Mouse (Mus musculus): ENCODE results near the gene Sobp.
A peak's percentile ranks its signal among the peaks of the same experiment; 100 is the strongest.

The Sobp gene

DNA sequence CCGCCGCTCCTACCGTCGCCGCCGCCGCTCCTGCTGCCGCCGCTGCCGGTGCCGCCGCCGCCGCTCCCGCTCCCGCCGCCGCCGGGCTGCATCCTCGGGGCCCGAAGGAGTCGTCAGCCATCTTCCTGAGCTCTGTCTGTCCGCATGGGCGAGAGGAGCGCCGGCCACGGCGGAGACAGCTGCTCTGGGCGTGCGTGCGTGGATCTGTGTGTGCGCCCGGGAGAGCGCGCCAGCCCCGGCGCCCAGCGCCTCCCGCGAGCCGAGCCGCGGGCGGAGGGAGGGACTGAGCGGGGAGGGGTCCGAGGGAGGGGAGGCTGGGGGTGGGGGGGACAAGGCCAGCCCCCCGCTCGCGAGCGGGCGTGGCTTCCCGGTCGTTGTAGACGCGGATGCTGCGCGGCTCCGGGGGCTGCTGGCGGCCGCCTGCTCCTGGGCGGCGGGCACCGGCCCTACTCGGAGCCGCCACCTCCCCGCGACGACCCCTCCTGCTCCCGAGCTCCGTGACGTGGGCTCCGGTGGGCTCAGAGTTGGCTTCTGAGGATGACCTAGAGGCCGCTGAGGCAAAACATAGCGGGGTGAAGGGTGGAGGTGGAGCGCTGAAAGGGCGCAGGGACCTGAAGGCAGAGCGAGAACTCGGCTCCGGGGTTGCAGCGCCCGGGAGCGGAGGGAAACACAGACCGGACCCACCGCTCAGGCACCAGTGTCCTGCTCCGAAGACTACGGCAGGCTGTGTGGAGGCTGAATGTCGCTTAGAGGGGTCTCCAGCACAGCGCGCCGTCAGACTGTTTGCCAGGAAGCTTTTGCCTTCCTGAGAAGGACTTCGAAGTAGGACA is at the start of gene Sobp, which contains the start of gene 9030612E09Rik:
TSS of gene Sobp (minus strand) at position 205 of the 830 bp plus-strand sequence.
TSS of gene 9030612E09Rik (plus strand) at position 379 of the 830 bp plus-strand sequence.
- no peak for DNase-seq (ENCODE audit: low spot score)

DNA sequence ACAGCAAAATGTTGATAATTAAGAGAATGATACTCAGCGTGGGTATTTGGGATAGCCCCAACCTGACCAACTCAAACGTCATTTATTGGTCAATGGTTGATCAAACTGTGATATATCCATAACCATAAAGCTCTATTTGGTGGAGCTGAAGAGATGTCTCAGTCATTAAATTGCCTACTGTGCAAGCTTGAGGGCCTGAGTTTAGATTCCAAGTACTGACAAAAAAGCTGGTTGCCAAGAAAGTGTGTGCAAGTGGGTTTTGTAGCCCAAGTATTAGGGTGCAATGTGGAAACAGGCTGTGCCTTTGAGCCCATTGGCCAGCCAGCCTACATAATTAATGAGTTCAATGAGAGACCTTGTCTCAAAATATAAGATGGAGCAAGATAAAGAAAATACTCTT is 49.1 kb upstream of the Sobp start:
- no peak for DNase-seq (ENCODE audit: low spot score)

DNA sequence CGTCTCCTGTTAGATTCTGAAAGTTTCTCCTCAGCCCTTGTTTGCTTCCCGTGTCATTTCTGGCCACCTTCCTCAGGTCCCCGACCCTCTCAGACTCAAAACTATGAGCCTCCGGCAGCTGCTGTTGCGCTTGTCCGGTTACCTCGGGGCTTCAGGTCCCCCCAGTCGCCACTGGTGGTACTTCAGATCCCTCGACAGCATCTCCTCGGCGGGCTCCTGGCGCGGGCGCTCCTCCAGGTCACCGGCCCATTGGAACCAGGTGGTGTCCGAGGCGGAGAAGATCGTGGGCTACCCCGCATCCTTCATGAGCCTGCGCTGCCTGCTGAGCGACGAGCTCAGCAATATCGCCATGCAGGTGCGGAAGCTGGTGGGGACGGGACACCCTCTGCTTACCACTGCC is 47.3 kb upstream of the Sobp start:
- no peak for DNase-seq (ENCODE audit: low spot score)

DNA sequence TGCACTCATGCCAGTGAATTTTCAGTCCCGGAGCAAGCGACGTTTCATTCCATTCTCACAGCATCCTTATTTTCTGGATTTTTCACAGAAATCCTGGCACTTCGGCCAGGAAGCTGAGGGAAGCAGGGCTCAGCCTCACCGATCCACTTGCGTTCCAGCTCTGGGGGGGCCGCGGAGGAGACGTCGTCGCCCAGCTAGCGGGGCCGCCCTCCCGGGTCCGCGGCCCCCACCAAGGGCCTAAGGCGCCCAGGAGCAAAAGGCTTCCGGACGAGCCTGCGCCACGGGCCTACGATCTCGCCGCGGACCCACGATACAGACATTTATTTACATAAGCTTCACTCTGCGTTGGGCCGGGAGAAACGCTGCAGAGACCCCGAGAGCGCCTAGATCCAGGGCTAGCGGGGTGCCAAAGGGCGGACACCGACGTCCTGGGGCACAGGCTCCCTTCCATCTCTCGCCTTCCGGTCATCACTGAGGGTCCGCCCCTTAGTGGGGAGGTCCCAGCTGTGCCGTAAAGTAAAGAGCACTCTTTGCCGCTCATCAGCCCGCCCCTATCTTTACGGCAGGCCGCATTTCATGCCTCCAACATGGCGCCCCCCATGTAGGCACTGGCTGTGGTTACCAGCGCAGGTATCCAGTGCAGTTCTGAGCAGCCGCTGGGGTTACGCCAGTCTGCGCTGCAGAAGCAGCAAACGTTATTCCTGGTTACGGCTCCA is 46.7 kb upstream of the Sobp start, which contains the start of gene Pdss2:
TSS of gene Pdss2 (plus strand) at position 577 of the 716 bp plus-strand sequence.
- DNase-seq (ENCODE audit: low spot score): peak; percentile 94

DNA sequence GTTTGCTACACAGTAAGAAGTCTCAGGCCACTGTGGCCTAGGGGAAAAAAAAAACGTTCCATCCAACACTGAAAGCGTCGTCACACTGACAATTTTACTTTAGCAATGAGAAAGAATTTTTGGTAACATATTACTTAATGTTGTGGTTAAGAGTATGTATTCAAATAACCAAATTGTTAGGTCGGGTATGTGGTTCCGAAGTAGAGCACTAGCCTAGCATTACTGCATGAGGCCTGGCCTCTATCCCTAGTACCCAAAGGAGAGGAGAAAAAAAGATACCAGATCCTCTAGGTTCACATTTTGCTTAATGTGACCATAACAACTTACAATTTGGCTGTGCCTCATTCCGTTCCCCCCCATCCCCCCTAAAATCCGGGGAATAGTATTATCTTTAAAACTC is 46.1 kb upstream of the Sobp start:
- no peak for DNase-seq (ENCODE audit: low spot score)

DNA sequence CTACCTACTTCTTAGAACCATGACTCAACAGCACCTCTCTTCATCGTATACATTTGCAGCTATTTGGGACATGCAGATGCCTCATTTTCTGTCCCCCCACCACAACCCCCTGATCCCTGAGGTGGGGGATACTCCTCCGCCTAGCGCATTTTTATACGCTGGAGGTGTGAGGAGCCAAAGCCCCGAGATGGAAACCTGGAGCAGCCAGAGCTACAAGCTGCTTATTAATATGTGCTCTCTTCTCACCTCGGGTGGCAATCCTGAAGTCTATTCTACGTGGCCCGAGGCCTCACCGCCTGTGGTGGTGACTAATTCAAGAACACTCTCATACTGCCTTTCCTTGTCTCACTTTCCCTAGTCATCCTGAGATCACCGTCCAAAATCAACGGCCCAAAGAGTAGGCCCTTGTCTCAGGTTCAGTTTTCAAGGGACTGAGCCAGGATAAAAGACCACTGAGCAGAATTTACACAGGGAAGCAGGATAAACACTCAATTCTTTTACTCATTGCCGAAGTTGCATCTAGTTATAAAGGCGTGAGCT is 43.1 kb upstream of the Sobp start:
- no peak for DNase-seq (ENCODE audit: low spot score)

DNA sequence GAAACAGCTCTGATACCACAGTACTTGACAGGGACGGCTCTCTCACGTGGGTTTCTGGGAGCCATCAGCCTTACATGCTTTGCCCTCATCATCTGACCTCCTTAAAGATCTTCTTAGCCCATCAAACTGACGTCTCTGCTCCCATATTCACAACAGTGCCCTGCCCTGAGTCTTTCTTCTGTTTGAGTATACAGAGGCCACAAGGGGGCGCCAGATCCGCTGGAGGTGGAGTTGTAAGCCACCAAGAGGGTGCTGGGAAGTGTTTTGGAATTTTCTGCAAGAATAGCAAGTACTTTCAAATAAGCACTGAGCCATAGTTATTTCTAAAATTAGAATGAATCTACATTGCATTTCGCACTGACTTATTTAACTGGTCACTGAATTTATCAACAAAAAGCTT is 37.5 kb upstream of the Sobp start:
- peak; percentile 46 for DNase-seq (ENCODE audit: low spot score)

DNA sequence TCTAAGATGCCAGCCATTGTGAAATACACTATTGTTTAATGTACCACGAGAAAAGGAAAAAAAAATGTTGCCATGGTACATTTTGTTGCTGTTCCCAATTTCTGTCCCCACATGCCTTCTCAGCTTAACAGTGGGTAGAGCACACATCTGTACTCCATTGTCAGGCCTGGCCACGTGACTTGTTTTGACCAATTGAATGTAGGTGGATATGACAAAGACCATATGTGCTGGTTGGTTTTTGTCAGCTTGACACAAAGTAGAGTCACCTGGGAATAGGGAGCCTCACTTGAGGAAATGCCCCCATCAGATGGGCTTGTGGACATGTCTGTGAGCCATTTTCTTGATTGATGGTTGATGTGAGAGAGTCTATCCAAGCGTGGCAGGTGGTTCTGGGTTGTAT is 29.5 kb upstream of the Sobp start:
- no peak for DNase-seq (ENCODE audit: low spot score)

DNA sequence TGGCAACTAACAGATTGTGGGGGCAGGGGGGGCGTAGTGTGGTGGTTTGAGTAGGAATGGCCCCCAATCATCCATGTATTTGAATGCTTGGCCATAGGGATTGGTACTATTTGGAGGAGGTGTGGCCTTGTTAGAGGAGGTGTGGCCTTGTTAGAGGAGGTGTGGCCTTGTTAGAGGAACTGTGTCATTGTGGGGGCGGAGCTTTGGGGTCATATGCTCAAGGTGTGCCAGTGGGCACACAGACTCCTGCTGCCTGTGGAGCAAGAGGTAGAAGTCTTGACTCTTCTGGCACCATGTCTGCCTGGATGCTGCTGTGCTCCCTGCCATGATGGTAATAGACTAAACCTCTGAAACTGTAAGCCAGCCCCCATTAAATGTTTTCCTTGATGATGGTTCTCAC is 25.9 kb upstream of the Sobp start:
- no peak for DNase-seq (ENCODE audit: low spot score)

DNA sequence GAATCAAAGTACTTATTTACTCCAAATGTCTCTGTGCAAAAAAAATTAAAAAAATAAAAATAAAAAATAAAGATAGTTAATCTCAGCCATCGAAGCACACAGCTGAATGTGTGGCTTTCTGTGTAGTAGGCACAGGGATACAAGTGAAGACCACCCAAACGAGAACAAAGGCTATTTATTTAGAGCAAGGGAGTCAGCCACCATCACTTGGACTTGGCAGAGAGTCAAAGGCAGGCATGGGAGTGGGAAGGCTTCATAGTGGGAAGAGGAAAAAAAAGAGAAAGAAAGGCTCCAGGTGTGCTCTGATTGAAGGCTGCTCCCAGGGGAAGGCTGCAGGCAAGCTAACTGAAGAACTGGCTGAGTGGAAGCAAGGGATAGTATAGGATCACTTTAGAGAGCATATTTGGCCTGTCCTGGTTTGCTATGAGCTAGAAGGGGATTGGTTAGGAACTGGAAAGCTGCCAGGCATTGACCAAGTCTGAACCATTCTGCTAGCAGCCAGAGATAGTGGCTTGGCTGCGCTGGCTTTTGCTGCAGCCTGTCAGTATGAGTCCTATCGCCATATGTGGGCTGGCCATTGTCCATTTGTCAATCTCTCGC is 6.1 kb upstream of the Sobp start:
- DNase-seq (ENCODE audit: low spot score): no peak

DNA sequence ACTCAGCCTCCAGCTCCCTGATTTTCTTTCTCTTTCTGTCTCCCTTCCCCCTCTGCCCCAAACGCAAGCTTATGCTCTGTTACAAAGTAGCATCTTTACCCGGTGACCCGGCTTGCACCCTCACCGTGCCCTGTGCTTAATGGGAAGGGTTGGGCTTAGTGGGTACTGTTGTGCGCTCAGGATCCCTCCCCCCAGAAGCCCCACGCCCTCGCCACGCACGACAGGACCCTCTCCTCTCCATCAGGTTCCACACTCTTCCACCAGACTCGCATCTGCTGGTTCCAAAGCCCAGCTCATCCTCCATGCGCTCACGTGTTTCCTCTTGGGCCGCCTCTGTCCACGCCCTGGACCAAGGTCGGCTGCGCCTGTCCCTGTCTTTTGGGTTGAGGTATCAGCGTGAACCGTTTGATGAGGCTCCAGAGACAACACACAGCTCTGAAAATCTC is 849 bp upstream of the Sobp start:
- DNase-seq (ENCODE audit: low spot score): no peak

DNA sequence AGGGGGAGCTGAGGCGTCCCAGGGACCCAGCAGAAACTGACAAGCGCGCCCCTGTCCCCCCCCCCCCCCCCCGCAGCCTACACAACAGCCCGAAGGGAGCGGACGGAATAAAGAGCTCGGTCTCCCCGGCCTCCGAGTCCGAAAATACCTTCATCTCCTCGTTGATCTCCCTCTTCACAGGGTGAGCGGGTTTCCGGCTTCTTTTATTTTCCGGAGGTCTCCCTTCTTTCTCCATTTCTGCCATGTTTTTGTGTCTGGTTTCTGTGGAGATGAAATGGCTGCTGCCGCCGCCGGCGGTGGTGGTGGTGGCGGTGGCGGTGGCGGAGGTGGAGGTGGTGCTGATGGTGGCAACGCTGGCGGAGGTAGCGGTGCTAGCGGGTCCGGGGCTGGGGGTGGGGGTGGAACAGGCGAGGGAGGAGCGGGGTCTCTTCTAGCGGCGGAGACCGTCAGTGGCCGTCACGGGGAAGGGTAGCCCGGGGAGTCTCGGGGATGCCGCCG is 453 bp downstream of the Sobp start:
- DNase-seq (ENCODE audit: low spot score): no peak

DNA sequence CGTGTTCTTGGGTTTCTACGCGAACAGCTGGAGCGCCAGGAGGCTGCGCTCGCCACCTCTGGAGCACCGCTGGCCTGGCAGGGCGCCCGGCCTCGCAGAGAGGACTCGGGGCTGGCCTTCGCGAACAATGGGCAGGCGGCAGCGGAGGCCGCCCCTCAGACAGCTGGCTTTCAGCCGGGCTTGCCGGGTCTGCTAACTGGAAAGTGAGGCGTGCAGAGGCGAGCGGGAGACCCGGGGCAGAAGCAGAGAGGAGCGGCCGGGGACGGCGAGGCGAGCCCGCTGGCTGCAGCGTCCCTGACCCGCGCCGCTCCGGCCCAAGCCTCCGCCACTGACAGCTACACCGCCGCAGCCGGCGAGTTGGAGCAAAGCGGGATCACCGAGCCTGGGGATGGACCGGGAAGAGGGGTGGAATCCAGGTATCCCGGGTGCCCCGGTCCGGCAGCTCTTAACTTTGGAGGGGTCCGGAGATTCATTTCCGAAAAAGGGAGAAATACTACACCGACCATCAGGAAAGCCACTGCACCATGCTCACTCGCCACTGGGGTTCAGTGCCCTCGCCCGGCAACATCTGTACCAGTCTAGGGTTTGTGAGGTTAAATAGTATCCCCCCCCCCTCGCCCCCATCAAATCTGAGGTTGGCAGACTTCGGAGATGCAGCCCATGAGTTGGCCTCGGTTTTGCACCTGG is 1.0 kb downstream of the Sobp start:
- DNase-seq (ENCODE audit: low spot score): no peak

DNA sequence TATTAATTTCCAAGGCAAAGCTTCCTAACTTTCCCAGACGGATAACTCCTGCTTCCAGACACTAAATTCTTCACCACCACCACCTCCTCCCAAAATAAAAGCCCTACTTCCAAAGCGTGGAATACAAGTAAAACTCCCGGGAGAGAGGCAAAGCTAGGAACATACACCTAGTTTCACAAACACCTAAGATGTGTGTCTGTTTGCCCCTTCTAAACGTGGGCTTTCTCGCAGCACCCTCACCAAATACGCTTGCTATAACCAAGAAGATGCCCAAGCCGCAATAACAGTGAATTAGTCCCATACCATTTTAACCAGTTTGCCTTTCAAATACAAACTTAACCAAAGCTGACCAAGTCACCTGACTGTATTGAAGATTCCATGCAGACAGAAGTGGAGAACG is 1.8 kb downstream of the Sobp start:
- DNase-seq (ENCODE audit: low spot score): no peak

DNA sequence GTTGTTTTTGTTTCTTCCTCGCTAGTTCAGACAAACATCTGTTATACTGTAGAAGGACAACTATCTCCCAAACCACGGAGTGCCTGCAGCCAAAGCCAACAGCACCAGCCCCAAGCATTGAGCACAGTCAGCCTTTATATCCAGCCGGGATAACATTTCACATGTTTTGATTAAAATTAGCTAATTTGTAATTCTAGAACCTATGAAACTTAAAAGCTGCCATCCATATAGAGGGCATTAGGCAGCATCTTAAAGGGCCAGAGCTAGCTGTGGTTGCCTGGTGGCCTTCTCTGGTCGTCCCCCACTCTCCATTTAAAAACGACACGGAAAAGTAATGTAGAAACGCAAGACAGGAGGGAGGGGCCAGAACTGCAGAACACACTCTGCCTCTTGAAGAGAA is 2.3 kb downstream of the Sobp start:
- DNase-seq (ENCODE audit: low spot score): no peak

DNA sequence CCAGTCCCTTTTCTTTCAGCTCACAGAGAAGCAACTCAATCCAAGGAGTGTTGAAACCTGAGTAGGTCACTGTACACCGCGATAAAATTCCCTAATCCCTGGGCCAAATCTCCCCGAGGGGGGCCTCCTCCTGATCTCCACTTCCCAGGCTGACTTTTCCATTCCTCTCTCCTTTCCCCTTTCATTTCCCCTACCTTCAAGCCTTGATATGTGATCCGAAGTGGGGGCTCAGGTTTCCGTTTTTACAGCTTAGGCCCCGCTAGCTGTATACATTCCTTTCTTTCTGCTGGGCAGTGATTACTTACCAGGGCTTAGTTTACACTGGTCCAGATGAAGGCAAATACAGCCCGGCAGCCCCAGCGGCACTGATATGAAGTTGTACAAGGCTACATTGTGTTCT is 3.2 kb downstream of the Sobp start:
- DNase-seq (ENCODE audit: low spot score): no peak

DNA sequence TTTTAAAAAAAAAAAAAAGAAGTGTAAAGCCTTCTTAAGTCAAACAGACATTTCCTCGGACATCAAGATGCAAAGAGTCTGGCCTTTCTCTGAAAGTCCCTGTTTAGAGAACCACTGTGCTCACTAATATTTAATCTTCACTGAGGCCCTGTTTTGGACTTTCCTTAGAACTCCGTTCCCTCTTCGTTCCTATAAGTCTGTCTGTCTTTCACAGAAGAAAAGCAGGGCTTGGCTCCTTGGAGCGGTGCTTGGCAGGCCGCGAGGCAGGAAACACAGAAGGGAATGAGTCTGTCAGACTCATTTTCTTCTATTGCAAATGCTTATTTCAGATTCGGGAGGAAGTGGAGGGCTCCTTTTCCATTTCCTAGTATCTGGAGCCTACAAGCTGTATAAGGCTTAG is 5.5 kb downstream of the Sobp start:
- DNase-seq (ENCODE audit: low spot score): no peak

DNA sequence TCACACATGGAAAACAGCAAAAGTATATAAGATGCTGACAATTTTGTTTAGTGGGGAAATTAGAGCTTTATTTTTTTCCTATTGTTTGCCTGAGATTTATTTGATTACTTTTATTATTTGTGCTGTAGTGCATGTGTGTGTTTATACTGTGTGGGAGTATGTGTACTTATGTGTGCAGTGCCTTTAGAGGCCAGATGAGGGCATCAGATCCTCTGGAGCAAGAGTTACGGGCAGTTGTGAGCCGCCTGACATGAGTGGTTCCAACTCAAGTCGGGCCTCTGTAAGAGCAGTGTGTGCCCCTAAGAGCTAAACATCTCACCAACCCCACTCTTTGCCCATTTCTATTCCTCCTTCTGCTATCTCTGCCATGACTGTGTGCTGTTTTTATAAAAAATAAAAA is 7.5 kb downstream of the Sobp start:
- DNase-seq (ENCODE audit: low spot score): no peak

DNA sequence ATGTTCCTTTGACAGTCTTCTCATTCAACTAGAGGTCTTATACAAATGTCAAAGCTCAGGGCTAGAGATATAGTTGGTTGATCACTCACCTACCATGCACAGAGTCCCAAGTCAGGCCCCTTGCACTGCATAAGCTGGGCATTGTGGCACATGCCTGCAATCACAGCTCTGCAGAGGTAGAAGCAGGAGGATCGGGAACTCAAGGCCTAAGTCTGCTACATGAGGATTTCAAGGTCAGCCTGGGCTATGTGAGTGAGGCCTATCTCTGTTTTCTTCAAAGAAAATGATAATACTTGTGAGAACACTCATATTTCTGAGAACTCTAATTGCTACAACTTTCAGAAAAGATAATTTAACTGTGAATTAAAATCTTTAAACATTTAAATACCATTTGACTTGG is 8.2 kb downstream of the Sobp start:
- no peak for DNase-seq (ENCODE audit: low spot score)

DNA sequence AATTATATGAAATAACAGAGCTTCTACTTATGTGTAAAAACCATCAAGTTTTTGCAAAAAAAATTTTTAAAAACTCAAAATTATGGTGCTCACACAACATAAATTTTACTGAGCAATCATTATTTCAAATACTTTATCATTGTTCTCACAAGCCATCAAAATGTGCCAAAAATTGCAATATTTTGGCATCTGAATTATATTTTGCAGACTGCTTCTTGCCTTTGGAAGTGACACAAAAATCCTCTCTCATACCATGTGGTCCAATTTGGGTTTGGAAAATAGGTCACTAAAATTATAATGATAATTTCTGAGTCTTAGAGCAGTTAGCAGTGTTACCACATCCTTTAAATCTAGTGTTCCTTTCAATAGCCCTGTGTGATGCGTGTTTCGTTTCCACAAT is 9.9 kb downstream of the Sobp start:
- DNase-seq (ENCODE audit: low spot score): no peak

DNA sequence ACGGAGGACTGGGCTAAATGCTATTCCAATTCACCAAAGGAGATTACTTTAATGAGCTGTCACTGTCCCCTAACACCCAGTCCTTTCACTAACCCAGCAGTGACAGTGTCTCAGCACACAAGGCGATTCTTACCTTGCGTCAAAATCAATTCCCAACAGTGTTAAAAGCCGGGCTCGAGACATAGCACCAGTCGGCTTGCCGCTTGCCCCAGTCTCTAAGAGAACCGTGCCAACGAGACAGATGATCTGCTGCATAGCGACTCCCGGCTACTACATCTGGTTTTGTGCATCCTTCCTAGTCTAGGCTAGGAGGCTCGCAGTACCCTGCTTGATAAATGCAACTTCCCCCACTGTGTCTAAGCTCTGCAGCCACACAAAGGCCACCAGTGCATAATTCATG is 12.0 kb downstream of the Sobp start:
- DNase-seq (ENCODE audit: low spot score): no peak

DNA sequence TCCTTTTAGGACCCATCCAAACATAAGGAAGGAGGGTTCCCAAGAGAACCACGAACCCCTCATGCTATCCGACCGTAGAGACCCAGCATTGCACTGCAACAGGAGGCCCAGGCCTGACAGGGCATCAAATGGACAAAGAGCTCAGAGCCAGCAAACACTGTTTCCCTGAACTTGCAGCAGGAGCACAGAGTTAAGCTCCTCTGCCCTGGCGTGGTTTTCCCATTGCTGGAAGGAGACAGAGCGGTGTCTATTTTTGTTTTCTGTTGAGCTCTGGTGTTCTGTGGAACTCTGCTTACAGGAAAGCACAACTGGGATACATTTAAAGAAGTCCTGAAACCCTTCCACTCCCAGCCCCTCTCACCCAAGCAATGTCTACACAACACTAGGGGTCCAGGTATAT is 15.0 kb downstream of the Sobp start:
- no peak for DNase-seq (ENCODE audit: low spot score)
